Mouse (Mus musculus) erythroblast, embryonic 14.5 days (primary cell): Measurements from ENCODE around the gene Dock6. TPM values are rescaled to one million over a fixed set of nuclear protein-coding genes. Genes with fewer than 3 reads are reported as not detected.
"Not testable (repeated sequence)": the region's sequence is repeated elsewhere in the genome, so short reads cannot be mapped to it uniquely, and the experiment has no call there.

Experiments
- H3K27me3 ChIP-seq: 2 replicates; pipeline ENCODE4 v1.6.1; 2012; ENCODE audit warnings: inconsistent platforms; ENCODE audit not compliant: control insufficient read depth
- H3K36me3 ChIP-seq: 2 replicates; pipeline ENCODE4 v1.6.1; 2012; ENCODE audit warnings: mild to moderate bottlenecking, inconsistent platforms; ENCODE audit not compliant: control insufficient read depth
- H3K4me1 ChIP-seq: 2 replicates; pipeline ENCODE4 v1.6.1; 2012; ENCODE audit warnings: inconsistent platforms; ENCODE audit not compliant: control insufficient read depth
- H3K4me3 ChIP-seq: replicated peaks from 2 replicates; pipeline ENCODE3; 2012; ENCODE audit warnings: moderate library complexity, mild to moderate bottlenecking, inconsistent platforms
- H3K9me3 ChIP-seq: 2 replicates; pipeline ENCODE4 v1.6.1; 2012; ENCODE audit warnings: low read length, inconsistent platforms, mixed read lengths; ENCODE audit not compliant: control insufficient read depth
- GATA1 ChIP-seq: IDR thresholded peaks from 2 replicates; pipeline ENCODE4 v1.6.1; 2012; ENCODE audit warnings: low read length, inconsistent platforms, mixed read lengths
- TAL1 ChIP-seq: IDR thresholded peaks from 3 replicates; pipeline ENCODE4 v1.6.1; 2012; ENCODE audit warnings: low read length, inconsistent platforms, mixed read lengths
- polyA plus RNA-seq: library from polyadenylated mRNA; stranded (reverse); fragments of >175 nt; gene quantifications from 2 replicates; pipeline ENCODE4 v1.2.3, GENCODE M21; 2012

Dock6 gene
- polyA plus RNA-seq, 1 experiment: 0.06 TPM

GRCm38 (mm10) chr9:21794925-21795324 is 57.5 kb downstream of the Dock6 start:
- Histone ChIP-seq H3K4me3 (no peak overlapping the region), H3K27me3 (peaks cover 27% of the 10 kb centered on the region), H3K9me3 (peaks cover 3% of the 10 kb centered on the region; the same call in 1 of the 2 replicates), H3K36me3 (peaks cover 19% of the 10 kb centered on the region), H3K4me1 (peaks cover 15% of the 10 kb centered on the region)
- TF ChIP-seq GATA1 (no peak), TAL1 (no peak)

GRCm38 (mm10) chr9:21794344-21794834 is 58.0 kb downstream of the Dock6 start:
- H3K4me1 ChIP-seq: peaks cover 15% of the 10 kb centered on the region

GRCm38 (mm10) chr9:21793507-21793906 is 58.9 kb downstream of the Dock6 start:
- peaks cover 11% of the 10 kb centered on the region for H3K4me1 ChIP-seq
- not testable (repeated sequence) for H3K4me3 ChIP-seq, H3K9me3 ChIP-seq
- peaks cover 19% of the 10 kb centered on the region for H3K36me3 ChIP-seq
- H3K27me3 ChIP-seq: peaks cover 23% of the 10 kb centered on the region

More at GRCm38 (mm10) chr9:21794344-21794834, 58.0 kb downstream of the Dock6 start:
- Histone ChIP-seq H3K27me3 (peaks cover 27% of the 10 kb centered on the region), H3K4me3 (no peak overlapping the region), H3K36me3 (peaks cover 19% of the 10 kb centered on the region), H3K9me3 (peaks cover 3% of the 10 kb centered on the region; the same call in 1 of the 2 replicates)
- no peak for TF ChIP-seq TAL1
- TF ChIP-seq GATA1: no peak

- Histone ChIP-seq H3K36me3 (peaks cover 19% of the 10 kb centered on the region), H3K4me1 (peaks cover 2% of the 10 kb centered on the region), H3K4me3 (no peak overlapping the region), H3K27me3 (peaks cover 14% of the 10 kb centered on the region), H3K9me3 (peaks cover 3% of the 10 kb centered on the region; the same call in 1 of the 2 replicates)
- TF ChIP-seq GATA1 (no peak), TAL1 (no peak)
Observed at GRCm38 (mm10) chr9:21792644-21793043, 59.8 kb downstream of the Dock6 start.

GRCm38 (mm10) chr9:21791861-21792260 is 60.6 kb downstream of the Dock6 start:
- no peak for TF ChIP-seq TAL1
- no peak for TF ChIP-seq GATA1
- H3K36me3 ChIP-seq: peaks cover 19% of the 10 kb centered on the region
- peaks cover 6% of the 10 kb centered on the region for H3K27me3 ChIP-seq
- H3K4me3 ChIP-seq: no peak overlapping the region
- peaks cover 3% of the 10 kb centered on the region; the same call in 1 of the 2 replicates for H3K9me3 ChIP-seq
- no peaks in the 10 kb centered on the region for H3K4me1 ChIP-seq

GRCm38 (mm10) chr9:21788234-21788633 is 64.2 kb downstream of the Dock6 start:
- Histone ChIP-seq H3K9me3 (no peaks in the 10 kb centered on the region), H3K4me3 (no peak overlapping the region), H3K27me3 (no peaks in the 10 kb centered on the region), H3K4me1 (peaks cover 5% of the 10 kb centered on the region), H3K36me3 (peaks cover 12% of the 10 kb centered on the region; the same call in 1 of the 2 replicates)
- TF ChIP-seq GATA1 (no peak), TAL1 (no peak)

- H3K4me3 ChIP-seq: no peak overlapping the region
- H3K4me1 ChIP-seq: peaks cover 5% of the 10 kb centered on the region
- H3K36me3 ChIP-seq: peaks cover 10% of the 10 kb centered on the region; the same call in 1 of the 2 replicates
- no peaks in the 10 kb centered on the region for H3K9me3 ChIP-seq
- TF ChIP-seq TAL1 (no peak), GATA1 (no peak)
- no peaks in the 10 kb centered on the region for H3K27me3 ChIP-seq
Observed at GRCm38 (mm10) chr9:21787654-21788053, 64.8 kb downstream of the Dock6 start.

- H3K36me3 ChIP-seq: peaks cover 9% of the 10 kb centered on the region; the same call in 1 of the 2 replicates
- H3K4me3 ChIP-seq: no peak overlapping the region
- no peak for TF ChIP-seq TAL1
- TF ChIP-seq GATA1: no peak
Observed at GRCm38 (mm10) chr9:21786906-21787305, 65.5 kb downstream of the Dock6 start.

GRCm38 (mm10) chr9:21786309-21786708 is 66.1 kb downstream of the Dock6 start:
- not testable (repeated sequence) for H3K4me1 ChIP-seq, H3K27me3 ChIP-seq, H3K4me3 ChIP-seq, H3K36me3 ChIP-seq, H3K9me3 ChIP-seq

More at GRCm38 (mm10) chr9:21786906-21787305, 65.5 kb downstream of the Dock6 start:
- no peaks in the 10 kb centered on the region for H3K9me3 ChIP-seq
- no peaks in the 10 kb centered on the region for H3K27me3 ChIP-seq
- H3K4me1 ChIP-seq: peaks cover 5% of the 10 kb centered on the region
